Mouse (Mus musculus): ENCODE measurements around the gene Bhlha9.

- no peak for TF ChIP-seq POLR2A (IDR thresholded peaks at IDR 0.05; ENCODE audit: borderline replicate concordance, insufficient read depth, low read length)
- no peak for TF ChIP-seq CTCF (IDR thresholded peaks at IDR 0.05; ENCODE audit: borderline replicate concordance, insufficient read depth, low read depth, low read length)
These were observed 42.2 kb upstream of the Bhlha9 start for GRCm38 (mm10) chr11:76630023-76630422.
